Mouse (Mus musculus): ENCODE results near the gene Uvssa. TPM values are rescaled to one million over a fixed set of nuclear protein-coding genes. Genes with fewer than 3 reads are reported as not detected.

Gene Uvssa
- polyA plus RNA-seq, 1 experiment from 2014 or later: 8.7 TPM

GRCm38 (mm10) chr5:33432057-33432935 lies 53.9 kb downstream of the Uvssa start:
- 1% methylated on average over 39 of the region's 39 CpGs for WGBS
- H3K27me3 ChIP-seq (replicated peaks): peaks cover 100% of the 10 kb centered on the region
- H3K36me3 ChIP-seq: no peaks in the 10 kb centered on the region
- no peak overlapping the region for H3K4me2 ChIP-seq (replicated peaks)
- no peak overlapping the region for H3K9ac ChIP-seq
- peaks cover 26% of the 10 kb centered on the region for H3K4me1 ChIP-seq
- H3K4me3 ChIP-seq: peak overlapping the region; percentile 24; the same call in 1 of the 2 replicates
- no peak for ATAC-seq (ENCODE audit: low FRiP score, low read depth)
- no peak overlapping the region for H3K27ac ChIP-seq
- H3K9me3 ChIP-seq: no peaks in the 10 kb centered on the region

- H3K27ac ChIP-seq: no peak within 1 kb of the TSS
- under 1% methylated on average over 90 of the region's 90 CpGs for WGBS
- no peaks in the 10 kb centered on the region for H3K9me3 ChIP-seq
- H3K9ac ChIP-seq: peak within 1 kb of the TSS; percentile 19
- H3K4me1 ChIP-seq: peaks cover 26% of the 10 kb centered on the region
- H3K4me3 ChIP-seq: peak within 1 kb of the TSS; percentile 23
- peaks cover 100% of the 10 kb centered on the region for H3K27me3 ChIP-seq (replicated peaks)
- H3K36me3 ChIP-seq: no peaks in the 10 kb centered on the region
- H3K4me2 ChIP-seq (replicated peaks): peak within 1 kb of the TSS; percentile 48
- ATAC-seq (ENCODE audit: low FRiP score, low read depth): no peak
Observed at GRCm38 (mm10) chr5:33433201-33434138, 55.1 kb downstream of the Uvssa start, which contains the start of gene Nkx1-1. Gene Nkx1-1 (minus strand): TSS chr5:33433976.

GRCm38 (mm10) chr5:33434141-33434780 lies 55.9 kb downstream of the Uvssa start:
- Histone ChIP-seq H3K4me1 (peaks cover 26% of the 10 kb centered on the region), H3K27ac (no peak overlapping the region), H3K27me3 (replicated peaks) (peaks cover 100% of the 10 kb centered on the region), H3K9me3 (no peaks in the 10 kb centered on the region), H3K9ac (peak overlapping the region; percentile 19; the same call in 1 of the 2 replicates), H3K4me2 (replicated peaks) (peak overlapping the region; percentile 48), H3K36me3 (no peaks in the 10 kb centered on the region), H3K4me3 (peak overlapping the region; percentile 23)
- under 1% methylated on average over 60 of the region's 60 CpGs for WGBS
- no peak; the same call in 1 of the 2 replicates for ATAC-seq (ENCODE audit: low FRiP score, low read depth)

GRCm38 (mm10) chr5:33435151-33435550 lies 56.8 kb downstream of the Uvssa start:
- Histone ChIP-seq H3K9me3 (no peaks in the 10 kb centered on the region), H3K4me1 (peaks cover 26% of the 10 kb centered on the region), H3K36me3 (no peaks in the 10 kb centered on the region), H3K4me2 (replicated peaks) (no peak overlapping the region), H3K9ac (no peak overlapping the region), H3K27ac (no peak overlapping the region), H3K27me3 (replicated peaks) (peaks cover 97% of the 10 kb centered on the region), H3K4me3 (no peak overlapping the region)
- ATAC-seq (ENCODE audit: low FRiP score, low read depth): no peak
- WGBS: 2% methylated on average over 26 of the region's 26 CpGs

- Histone ChIP-seq H3K36me3 (no peaks in the 10 kb centered on the region), H3K4me3 (peak overlapping the region; percentile 9; the same call in 1 of the 2 replicates), H3K4me1 (peaks cover 20% of the 10 kb centered on the region), H3K27me3 (replicated peaks) (peaks cover 96% of the 10 kb centered on the region), H3K27ac (no peak overlapping the region), H3K9me3 (no peaks in the 10 kb centered on the region), H3K4me2 (replicated peaks) (no peak overlapping the region), H3K9ac (no peak overlapping the region)
- WGBS: under 1% methylated on average over 4 of the region's 4 CpGs
- no peak for ATAC-seq (ENCODE audit: low FRiP score, low read depth)
Observed at GRCm38 (mm10) chr5:33435941-33436340, 57.6 kb downstream of the Uvssa start.

- no peak for ATAC-seq (ENCODE audit: low FRiP score, low read depth)
- no peaks in the 10 kb centered on the region for H3K36me3 ChIP-seq
- WGBS: 3% methylated on average over 23 of the region's 23 CpGs
Observed at GRCm38 (mm10) chr5:33438214-33438613, 59.9 kb downstream of the Uvssa start.

GRCm38 (mm10) chr5:33442927-33443710 lies 64.8 kb downstream of the Uvssa start:
- Histone ChIP-seq H3K27me3 (replicated peaks) (peaks cover 73% of the 10 kb centered on the region), H3K9me3 (no peaks in the 10 kb centered on the region), H3K36me3 (no peaks in the 10 kb centered on the region), H3K9ac (peak overlapping the region; percentile 35; the same call in 1 of the 2 replicates), H3K4me3 (peak overlapping the region; percentile 31; the same call in 1 of the 2 replicates), H3K4me1 (peaks cover 7% of the 10 kb centered on the region), H3K4me2 (replicated peaks) (peak overlapping the region; percentile 64), H3K27ac (no peak overlapping the region)
- WGBS: 5% methylated on average over 56 of the region's 56 CpGs
- peak; percentile 60; the same call in 1 of the 2 replicates for ATAC-seq (ENCODE audit: low FRiP score, low read depth)

More at GRCm38 (mm10) chr5:33438214-33438613, 59.9 kb downstream of the Uvssa start:
- peaks cover 20% of the 10 kb centered on the region for H3K4me1 ChIP-seq
- no peaks in the 10 kb centered on the region for H3K9me3 ChIP-seq
- H3K27ac ChIP-seq: no peak overlapping the region
- H3K4me3 ChIP-seq: no peak overlapping the region
- peaks cover 95% of the 10 kb centered on the region for H3K27me3 ChIP-seq (replicated peaks)
- no peak overlapping the region for H3K9ac ChIP-seq
- H3K4me2 ChIP-seq (replicated peaks): no peak overlapping the region

- H3K27ac ChIP-seq: no peak overlapping the region
- no peaks in the 10 kb centered on the region for H3K36me3 ChIP-seq
- peaks cover 7% of the 10 kb centered on the region for H3K4me1 ChIP-seq
- no peak overlapping the region for H3K4me3 ChIP-seq
- H3K9me3 ChIP-seq: no peaks in the 10 kb centered on the region
- 52% methylated on average over 9 of the region's 9 CpGs for WGBS
- no peak overlapping the region for H3K9ac ChIP-seq
- H3K27me3 ChIP-seq (replicated peaks): peaks cover 66% of the 10 kb centered on the region
- ATAC-seq (ENCODE audit: low FRiP score, low read depth): no peak
- no peak overlapping the region for H3K4me2 ChIP-seq (replicated peaks)
Observed at GRCm38 (mm10) chr5:33443794-33444193, 65.4 kb downstream of the Uvssa start.

- no peak overlapping the region for H3K27ac ChIP-seq
- H3K4me2 ChIP-seq (replicated peaks): no peak overlapping the region
- no peaks in the 10 kb centered on the region for H3K4me1 ChIP-seq
- ATAC-seq (ENCODE audit: low FRiP score, low read depth): no peak
- no peak overlapping the region for H3K4me3 ChIP-seq
- H3K27me3 ChIP-seq (replicated peaks): peaks cover 5% of the 10 kb centered on the region
- H3K9ac ChIP-seq: no peak overlapping the region
- H3K36me3 ChIP-seq: no peaks in the 10 kb centered on the region
- WGBS: 60% methylated on average over 8 of the region's 8 CpGs
- no peaks in the 10 kb centered on the region for H3K9me3 ChIP-seq
Observed at GRCm38 (mm10) chr5:33455737-33456136, 77.4 kb downstream of the Uvssa start.

- H3K4me2 ChIP-seq (replicated peaks): no peak overlapping the region
- H3K27ac ChIP-seq: no peak overlapping the region
- no peak overlapping the region for H3K9ac ChIP-seq
- peaks cover 10% of the 10 kb centered on the region for H3K27me3 ChIP-seq (replicated peaks)
- no peak overlapping the region for H3K4me3 ChIP-seq
- no peaks in the 10 kb centered on the region for H3K9me3 ChIP-seq
- H3K4me1 ChIP-seq: no peaks in the 10 kb centered on the region
- ATAC-seq (ENCODE audit: low FRiP score, low read depth): no peak
- H3K36me3 ChIP-seq: no peaks in the 10 kb centered on the region
- 43% methylated on average over 3 of the region's 3 CpGs for WGBS
Observed at GRCm38 (mm10) chr5:33458132-33458622, 79.8 kb downstream of the Uvssa start.

- Histone ChIP-seq H3K9ac (no peak overlapping the region), H3K27ac (no peak overlapping the region), H3K4me1 (no peaks in the 10 kb centered on the region), H3K36me3 (no peaks in the 10 kb centered on the region), H3K27me3 (replicated peaks) (peaks cover 18% of the 10 kb centered on the region), H3K4me3 (no peak overlapping the region), H3K9me3 (no peaks in the 10 kb centered on the region), H3K4me2 (replicated peaks) (no peak overlapping the region)
- 61% methylated on average over 2 of the region's 2 CpGs for WGBS
- no peak for ATAC-seq (ENCODE audit: low FRiP score, low read depth)
Observed at GRCm38 (mm10) chr5:33459111-33459510, 80.8 kb downstream of the Uvssa start.
